Mouse (Mus musculus) B cell, adult (primary cell): Measurements from ENCODE around the gene Tinf2. TPM values are rescaled to one million over a fixed set of nuclear protein-coding genes. Genes with fewer than 3 reads are reported as not detected.

Source experiments
- total RNA-seq: library from RNA; stranded (reverse); gene quantifications from 4 replicates; pipeline ENCODE4 v1.2.4, GENCODE M21; 2023; ENCODE audit not compliant: inconsistent age

Tinf2 gene
- total RNA-seq, result 158 to 162 TPM (median 159 TPM) in 4 replicates

GRCm38 (mm10) chr14:55681160-55682117 lies at the start of gene Tinf2:
Gene Tinf2 (minus strand): TSS chr14:55681820.

GRCm38 (mm10) chr14:55721700-55722437 lies 40.2 kb upstream of the Tinf2 start, which contains the start of gene Rabggta:
Gene Rabggta (minus strand): TSS chr14:55722263.

GRCm38 (mm10) chr14:55713729-55714122 lies 32.1 kb upstream of the Tinf2 start, which contains the start of gene Tgm1:
Gene Tgm1 (minus strand): TSS chr14:55713926.

GRCm38 (mm10) chr14:55671833-55672740 lies 9.5 kb downstream of the Tinf2 start, which contains the start of the genes Gmpr2 and Nedd8:
Gene Gmpr2 (plus strand): TSS chr14:55671941.
Gene Nedd8 (minus strand): TSS chr14:55672124.

GRCm38 (mm10) chr14:55659960-55660573 lies 21.6 kb downstream of the Tinf2 start, which contains the start of gene Mdp1:
Gene Mdp1 (minus strand): TSS chr14:55660508.

GRCm38 (mm10) chr14:55649884-55650283 lies 31.7 kb downstream of the Tinf2 start, which contains the start of gene Tssk4:
Gene Tssk4 (plus strand): TSS chr14:55650184.

GRCm38 (mm10) chr14:55643060-55643907 lies 38.3 kb downstream of the Tinf2 start, which contains the start of gene Tm9sf1:
Gene Tm9sf1 (minus strand): TSS chr14:55643806.

GRCm38 (mm10) chr14:55637795-55638194 lies 43.8 kb downstream of the Tinf2 start, which contains the start of gene Gm49378:
Gene Gm49378 (minus strand): TSS chr14:55637895.

GRCm38 (mm10) chr14:55635523-55636007 lies 46.1 kb downstream of the Tinf2 start, which contains the start of gene Ipo4:
Gene Ipo4 (minus strand): TSS chr14:55635957.

Other genes with a start within 250 kb of the Tinf2 start
- 19.5 to 36.7 TPM (median 22.7 TPM) in 4 replicates for gene Dhrs4, start 203.1 kb downstream of the Tinf2 start, total RNA-seq
- 4.4 to 6.7 TPM (median 5.7 TPM) in 4 replicates for gene Carmil3, start 191.2 kb downstream of the Tinf2 start, total RNA-seq
- gene Cpne6, start 171.4 kb downstream of the Tinf2 start, total RNA-seq, result not detected in 4 replicates
- gene Nrl, start 156.8 kb downstream of the Tinf2 start, total RNA-seq, result not detected in 4 replicates
- 44.0 to 58.0 TPM (median 50.7 TPM) in 4 replicates for gene Pck2, start 141.6 kb downstream of the Tinf2 start, total RNA-seq
- gene Dcaf11, start 121.8 kb downstream of the Tinf2 start, total RNA-seq, result 80.8 to 92.0 TPM (median 87.8 TPM) in 4 replicates
- gene A730061H03Rik, start 121.4 kb downstream of the Tinf2 start, total RNA-seq, result 3.9 to 9.7 TPM (median 8.6 TPM) in 4 replicates
- not detected in 4 replicates for gene Fitm1, start 106.2 kb downstream of the Tinf2 start, total RNA-seq
- 237 to 297 TPM (median 278 TPM) in 4 replicates for gene Psme1, start 103.7 kb downstream of the Tinf2 start, total RNA-seq
- 4.8 to 8.4 TPM (median 7.1 TPM) in 4 replicates for gene Emc9, start 96.5 kb downstream of the Tinf2 start, total RNA-seq
- gene Psme2, start 90.7 kb downstream of the Tinf2 start, total RNA-seq, result 270 to 386 TPM (median 320 TPM) in 4 replicates
- 98.7 to 119 TPM (median 107 TPM) in 4 replicates for gene Rnf31, start 90.1 kb downstream of the Tinf2 start, total RNA-seq
- 84.6 to 115 TPM (median 102 TPM) in 4 replicates for gene Irf9, start 78.2 kb downstream of the Tinf2 start, total RNA-seq
- 0.84 to 1.9 TPM (median 1.3 TPM) in 4 replicates for gene Rec8, start 63.8 kb downstream of the Tinf2 start, total RNA-seq
- 42.8 to 71.0 TPM (median 59.7 TPM) in 4 replicates for gene Ipo4, start 45.9 kb downstream of the Tinf2 start, total RNA-seq
- 1.2 to 6.3 TPM (median 3.5 TPM) in 4 replicates for gene Gm49378, start 43.9 kb downstream of the Tinf2 start, total RNA-seq
- 43.5 to 50.3 TPM (median 46.2 TPM) in 4 replicates for gene Tm9sf1, start 38.0 kb downstream of the Tinf2 start, total RNA-seq
- gene Tssk4, start 31.6 kb downstream of the Tinf2 start, total RNA-seq, result 2.7 to 3.3 TPM (median 3.2 TPM) in 4 replicates
- 48.6 to 57.5 TPM (median 51.4 TPM) in 4 replicates for gene Mdp1, start 21.3 kb downstream of the Tinf2 start, total RNA-seq
- 21.8 to 29.4 TPM (median 27.7 TPM) in 4 replicates for gene Gmpr2, start 9.9 kb downstream of the Tinf2 start, total RNA-seq
- 173 to 208 TPM (median 188 TPM) in 4 replicates for gene Nedd8, start 9.7 kb downstream of the Tinf2 start, total RNA-seq
- gene Tgm1, start 32.1 kb upstream of the Tinf2 start, total RNA-seq, result 1.2 to 3.0 TPM (median 1.2 TPM) in 4 replicates
- 73.0 to 82.3 TPM (median 79.9 TPM) in 4 replicates for gene Rabggta, start 40.4 kb upstream of the Tinf2 start, total RNA-seq
- gene Dhrs1, start 63.9 kb upstream of the Tinf2 start, total RNA-seq, result 23.1 to 26.7 TPM (median 25.5 TPM) in 4 replicates
- gene Nop9, start 63.9 kb upstream of the Tinf2 start, total RNA-seq, result 29.2 to 37.3 TPM (median 34.5 TPM) in 4 replicates
- not detected in 4 replicates for gene Cideb, start 76.6 kb upstream of the Tinf2 start, total RNA-seq
- gene Ltb4r2, start 79.6 kb upstream of the Tinf2 start, total RNA-seq, result 0.22 to 0.84 TPM (median 0.36 TPM) in 3 of 4 replicates, not detected in the other
- not detected in 4 replicates for gene Ltb4r1, start 84.1 kb upstream of the Tinf2 start, total RNA-seq
- 0.24 to 1.4 TPM (median 0.48 TPM) in 3 of 4 replicates, not detected in the other for gene Adcy4, start 102.3 kb upstream of the Tinf2 start, total RNA-seq
- 86.4 to 109 TPM (median 93.4 TPM) in 4 replicates for gene Ripk3, start 107.0 kb upstream of the Tinf2 start, total RNA-seq
- not detected in 4 replicates for gene Nfatc4, start 141.3 kb upstream of the Tinf2 start, total RNA-seq
- 0.06 to 0.09 TPM in 2 of 4 replicates, not detected in the others for gene Nynrin, start 172.2 kb upstream of the Tinf2 start, total RNA-seq
- gene Cbln3, start 202.6 kb upstream of the Tinf2 start, total RNA-seq, result 0.22 TPM in 1 of 4 replicates, not detected in the others
- gene Khnyn, start 203.1 kb upstream of the Tinf2 start, total RNA-seq, result 92.3 to 98.0 TPM (median 96.5 TPM) in 4 replicates
- gene Sdr39u1, start 218.5 kb upstream of the Tinf2 start, total RNA-seq, result 25.6 to 37.3 TPM (median 31.5 TPM) in 4 replicates